Mouse (Mus musculus) right cerebral cortex, adult 2 months (tissue): ENCODE results near the gene Ptgdr.
"Not testable (repeated sequence)": the region's sequence is repeated elsewhere in the genome, so short reads cannot be mapped to it uniquely, and the experiment has no call there.

Experiments used
- DNase-seq, 2 experiments: peaks; one replicate each; pipeline ENCODE4 v3.0.0; 2021 to 2022; ENCODE audit warnings: low spot score in 2 of 2

The Ptgdr gene

GRCm38 (mm10) chr14:44813152-44813551 lies 46.0 kb downstream of the Ptgdr start:
- not testable (repeated sequence) for DNase-seq
